Mouse (Mus musculus) adrenal gland, postnatal 14 days (tissue): ENCODE data around the gene Lcn6. TPM values are rescaled to one million over a fixed set of nuclear protein-coding genes. Genes with fewer than 3 reads are reported as not detected.
"Not testable (repeated sequence)": the region's sequence is repeated elsewhere in the genome, so short reads cannot be mapped to it uniquely, and the experiment has no call there.

ENCODE experiments used
- DNase-seq: peaks from one replicate; pipeline ENCODE4 v3.0.0; 2021; ENCODE audit warnings: mixed read lengths
- long read RNA-seq, 2 experiments: library from polyadenylated mRNA; stranded (forward); transcript quantifications; one replicate each; pipeline ENCODE4 v2.0.0; 2021
- total RNA-seq: library from RNA; stranded (reverse); gene quantifications from 2 replicates; pipeline ENCODE4 v1.2.3, GENCODE M21; 2021

Gene Lcn6
- not detected in 2 replicates for total RNA-seq
- long read RNA-seq, experiment 1, result 0 reads
- long read RNA-seq, experiment 2, result 0 reads

GRCm38 (mm10) chr2:25676486-25676885 lies at the start of gene Lcn6:
Gene Lcn6, plus strand, starts transcription at chr2:25676786.
- DNase-seq, result no peak

DNA sequence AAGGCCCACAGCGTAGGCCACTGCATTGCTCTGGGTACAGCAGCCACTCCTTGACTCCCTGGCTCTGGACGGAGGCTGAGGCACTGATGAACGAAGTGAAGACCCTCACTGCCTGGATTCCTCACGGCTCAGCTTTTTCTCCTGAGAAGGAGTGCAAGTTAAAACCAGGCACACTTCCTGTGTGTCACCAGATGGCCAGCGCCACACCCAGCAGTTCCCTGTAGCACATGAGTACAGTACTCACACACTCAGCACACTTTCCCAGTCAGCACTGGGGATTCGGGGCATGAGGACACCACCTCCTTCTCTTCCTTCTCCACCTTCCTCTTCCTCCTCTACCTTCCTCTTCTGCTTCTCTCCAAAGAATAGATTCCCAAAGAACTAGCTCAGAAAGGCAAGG lies 48.8 kb upstream of the Lcn6 start, which contains the start of gene Fcna:
TSS of gene Fcna (minus strand) at position 220 of the 400 bp plus-strand sequence.
- no peak for DNase-seq

GRCm38 (mm10) chr2:25628738-25629137 lies 47.8 kb upstream of the Lcn6 start:
- DNase-seq, result peak; percentile 45

GRCm38 (mm10) chr2:25633616-25634015 lies 43.0 kb upstream of the Lcn6 start:
- peak; percentile 80 for DNase-seq

DNA sequence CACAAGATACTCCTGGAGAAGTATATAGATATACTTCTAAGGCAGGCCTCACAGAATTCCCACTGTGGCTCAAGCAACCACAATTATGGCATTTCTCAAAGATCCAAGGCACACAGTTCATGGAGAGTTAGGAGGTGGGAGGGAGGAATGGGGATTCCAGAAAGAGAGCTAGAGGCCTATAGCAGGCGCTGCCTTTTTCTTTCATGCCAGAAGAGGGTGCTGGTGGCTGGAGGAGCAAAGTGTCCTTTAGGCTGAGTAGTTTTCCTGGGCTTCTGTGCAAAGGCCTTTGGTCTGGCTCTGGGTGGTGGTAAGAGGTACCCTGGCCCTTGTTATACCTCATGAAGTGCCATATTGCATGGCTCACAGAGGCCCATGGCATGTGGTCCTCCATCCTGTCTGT lies 42.5 kb upstream of the Lcn6 start:
- peak; percentile 64 for DNase-seq

DNA sequence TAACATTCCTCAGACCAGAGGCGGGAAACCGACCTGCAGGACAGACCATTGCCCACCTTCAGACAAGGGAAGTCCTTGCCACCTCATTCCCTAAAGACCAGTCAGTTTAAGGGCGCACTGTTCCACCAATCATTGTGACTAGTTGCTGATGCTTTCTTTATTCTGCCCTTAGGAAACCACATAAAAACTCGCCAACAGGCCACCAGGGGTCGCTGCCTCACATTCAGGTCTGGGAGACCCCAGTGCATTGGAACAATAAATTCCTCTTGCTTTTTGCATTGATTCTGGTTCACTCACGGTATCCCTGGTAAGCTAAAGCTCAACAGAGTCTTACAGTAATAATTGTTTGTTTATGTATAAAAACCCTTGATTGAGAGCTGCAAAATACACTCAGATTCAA lies 36.7 kb upstream of the Lcn6 start:
- DNase-seq, result peak; percentile 77

DNA sequence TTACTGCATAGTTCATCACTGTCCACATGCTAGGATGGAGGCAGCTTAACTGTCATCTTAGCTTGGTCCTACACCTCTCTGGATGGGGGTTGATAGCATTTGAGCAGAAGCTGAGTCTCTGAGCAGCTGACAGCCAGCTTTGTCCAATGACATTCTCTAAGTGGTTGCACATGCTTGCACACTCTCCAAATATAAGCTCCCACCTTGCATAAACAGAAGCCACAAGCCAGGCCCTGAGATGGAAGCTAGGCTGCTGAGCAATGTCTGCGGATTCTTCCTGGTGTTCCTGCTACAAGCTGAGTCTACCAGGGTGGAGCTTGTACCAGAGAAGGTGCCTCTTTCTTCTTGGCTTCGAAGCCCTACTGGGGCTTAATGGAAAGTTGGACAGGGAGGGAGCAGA lies 23.7 kb upstream of the Lcn6 start, which contains the start of gene Lcn8:
TSS of gene Lcn8 (plus strand) at position 219 of the 400 bp plus-strand sequence.
- DNase-seq, result no peak

- no peak for DNase-seq
Measured at GRCm38 (mm10) chr2:25654502-25654901, 22.1 kb upstream of the Lcn6 start.

- no peak for DNase-seq
Measured at GRCm38 (mm10) chr2:25656691-25657090, 19.9 kb upstream of the Lcn6 start.

DNA sequence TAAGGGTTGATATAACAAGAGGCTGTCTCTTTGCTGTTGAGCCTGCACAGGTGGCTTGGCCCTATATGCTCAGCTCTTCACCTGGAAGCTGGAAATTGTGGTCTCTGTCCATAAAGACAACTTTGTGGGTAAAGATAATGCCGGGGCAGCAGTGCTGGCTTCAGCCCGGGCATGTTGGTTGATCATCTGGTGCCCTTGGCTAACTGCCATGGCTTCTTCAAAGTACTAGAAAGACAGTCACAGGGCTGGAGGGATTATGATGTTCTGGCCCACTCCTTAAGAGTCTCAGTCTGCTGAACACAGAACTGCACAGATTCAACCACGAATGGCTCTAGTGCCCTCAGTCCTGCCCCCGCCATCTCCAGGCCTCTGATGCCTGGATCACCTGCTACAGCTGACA lies 19.3 kb upstream of the Lcn6 start:
- peak; percentile 56 for DNase-seq

DNA sequence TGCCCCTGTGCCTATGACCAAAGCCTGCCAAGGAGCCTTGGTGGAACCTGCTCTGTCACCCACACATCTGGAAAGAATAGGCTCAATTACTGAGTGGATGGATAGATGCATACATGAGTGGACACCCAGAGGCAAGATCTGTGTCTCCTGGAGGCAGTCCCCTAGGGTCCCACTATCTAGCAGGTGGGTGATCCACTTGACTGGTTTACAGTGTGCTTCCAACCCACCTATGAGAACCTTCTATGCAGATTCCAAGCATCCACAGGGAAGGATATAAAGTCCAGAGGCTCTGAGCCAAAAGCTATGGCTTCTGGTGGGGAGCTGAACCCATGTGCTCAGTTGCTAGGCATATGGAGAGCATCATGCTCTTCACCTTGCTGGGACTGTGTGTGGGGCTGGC lies 18.9 kb upstream of the Lcn6 start, which contains the start of gene Lcn5:
TSS of gene Lcn5 (plus strand) at position 301 of the 400 bp plus-strand sequence.
- DNase-seq, result no peak

- DNase-seq, result peak; percentile 23
Measured at GRCm38 (mm10) chr2:25660279-25660678, 16.3 kb upstream of the Lcn6 start.

- DNase-seq, result peak; percentile 31
Measured at GRCm38 (mm10) chr2:25661245-25661970, 15.2 kb upstream of the Lcn6 start.

GRCm38 (mm10) chr2:25663511-25663910 lies 13.1 kb upstream of the Lcn6 start:
- DNase-seq, result peak; percentile 89

DNA sequence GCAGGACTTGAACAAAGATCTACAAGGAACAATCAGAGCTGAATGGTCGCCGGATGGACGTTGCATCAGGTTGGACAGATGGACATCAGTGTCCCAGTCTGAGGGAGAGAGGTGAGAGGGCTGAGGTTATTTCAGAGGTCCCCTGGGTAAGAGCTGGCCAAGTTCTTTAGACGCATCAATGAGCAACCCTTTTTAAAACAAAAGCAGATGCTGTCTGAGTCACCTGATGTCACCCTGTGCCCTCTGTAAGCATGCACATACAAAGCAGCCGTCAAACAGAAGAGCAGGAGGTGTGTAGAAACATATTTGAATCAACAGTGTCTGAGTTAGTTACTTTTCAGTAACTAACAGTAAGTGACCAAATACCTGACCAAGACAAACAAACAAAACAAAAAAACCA lies 12.5 kb upstream of the Lcn6 start:
- DNase-seq, result no peak

GRCm38 (mm10) chr2:25666516-25666915 lies 10.1 kb upstream of the Lcn6 start:
- no peak for DNase-seq

DNA sequence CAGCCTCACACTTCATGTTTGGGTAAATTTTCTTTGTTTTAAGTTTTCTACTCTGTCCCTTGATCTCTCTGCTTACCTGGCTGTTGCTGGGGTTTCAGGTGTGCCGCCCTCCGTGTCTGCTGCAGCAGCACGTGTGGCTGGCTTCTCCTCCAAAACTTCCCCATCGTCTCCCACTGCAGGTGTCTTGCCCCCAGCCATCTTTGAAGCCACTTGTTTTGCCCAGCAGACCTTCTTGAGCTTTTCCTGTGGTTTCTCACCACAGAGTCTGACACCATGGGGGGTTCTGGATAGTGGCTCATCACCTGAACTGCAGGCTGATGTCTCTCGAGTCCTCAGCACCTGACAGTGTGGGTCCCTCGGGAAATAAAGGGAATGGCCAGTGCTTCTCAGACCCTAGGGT lies 3.0 kb downstream of the Lcn6 start:
- no peak for DNase-seq

GRCm38 (mm10) chr2:25682426-25682825 lies 5.8 kb downstream of the Lcn6 start, which contains the start of gene Lcn10:
Gene Lcn10, plus strand, starts transcription at chr2:25682726.
- no peak for DNase-seq

DNA sequence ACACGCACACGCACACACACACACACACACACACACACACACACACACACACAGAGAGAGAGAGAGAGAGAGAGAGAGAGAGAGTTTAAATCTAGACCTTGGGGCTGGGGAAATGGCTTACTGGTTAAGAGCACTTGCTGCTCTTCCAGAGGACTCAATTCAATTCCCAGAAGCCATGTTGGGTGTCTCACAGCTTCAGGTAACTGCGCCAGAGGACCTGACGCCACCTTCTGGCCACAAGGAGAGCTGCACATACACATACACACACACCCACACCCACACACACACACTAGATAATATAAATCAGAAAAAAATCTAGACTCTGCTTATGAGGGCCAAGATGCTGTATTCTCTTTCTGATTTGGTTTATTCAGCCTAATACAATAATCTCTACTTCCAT lies 10.4 kb downstream of the Lcn6 start:
- DNase-seq, result no peak

DNA sequence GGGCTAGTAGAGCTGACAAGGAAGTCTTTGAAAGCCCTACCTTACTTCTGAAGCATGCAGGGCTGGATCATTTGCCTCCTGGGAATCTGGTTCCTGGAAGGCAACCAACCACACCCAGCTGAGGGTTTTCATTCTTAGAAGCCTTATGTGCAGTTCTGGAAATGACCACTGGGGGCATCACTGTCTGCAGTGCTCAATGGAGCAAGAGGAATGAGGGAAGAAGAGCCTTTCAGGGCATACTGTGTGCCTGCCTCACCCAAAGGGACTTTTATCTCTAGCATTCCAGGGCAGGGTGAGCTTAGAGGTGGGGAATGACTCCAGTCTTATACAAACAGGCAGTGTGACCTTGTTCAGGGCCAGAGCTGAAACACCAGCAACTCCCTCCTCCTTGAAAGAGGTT lies 18.0 kb downstream of the Lcn6 start:
- DNase-seq, result peak; percentile 79

DNA sequence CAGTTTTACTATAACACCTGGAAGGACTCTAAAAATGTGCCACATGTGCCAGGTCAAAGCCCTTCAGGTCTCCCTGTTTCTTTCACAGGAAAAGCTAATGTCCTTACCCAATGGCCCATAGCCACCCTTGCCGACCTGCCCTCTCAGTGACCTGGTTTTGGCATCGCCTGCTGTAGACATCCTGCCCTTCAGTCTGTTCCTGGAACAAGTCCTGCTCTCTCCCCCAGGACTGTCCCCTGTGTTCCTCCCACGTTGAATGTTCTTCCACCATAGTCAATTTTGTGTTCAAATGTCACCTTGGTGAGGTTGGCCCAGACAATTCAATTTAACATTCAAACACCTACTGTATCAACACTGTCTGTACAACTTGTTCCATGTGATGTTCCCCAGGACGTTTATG lies 20.4 kb downstream of the Lcn6 start:
- peak; percentile 52 for DNase-seq

GRCm38 (mm10) chr2:25698696-25699095 lies 22.1 kb downstream of the Lcn6 start:
- no peak for DNase-seq

- DNase-seq, result not testable (repeated sequence)
Measured at GRCm38 (mm10) chr2:25699743-25700142, 23.2 kb downstream of the Lcn6 start, which contains the start of gene Obp2a. Gene Obp2a, plus strand, starts transcription at chr2:25700043.

DNA sequence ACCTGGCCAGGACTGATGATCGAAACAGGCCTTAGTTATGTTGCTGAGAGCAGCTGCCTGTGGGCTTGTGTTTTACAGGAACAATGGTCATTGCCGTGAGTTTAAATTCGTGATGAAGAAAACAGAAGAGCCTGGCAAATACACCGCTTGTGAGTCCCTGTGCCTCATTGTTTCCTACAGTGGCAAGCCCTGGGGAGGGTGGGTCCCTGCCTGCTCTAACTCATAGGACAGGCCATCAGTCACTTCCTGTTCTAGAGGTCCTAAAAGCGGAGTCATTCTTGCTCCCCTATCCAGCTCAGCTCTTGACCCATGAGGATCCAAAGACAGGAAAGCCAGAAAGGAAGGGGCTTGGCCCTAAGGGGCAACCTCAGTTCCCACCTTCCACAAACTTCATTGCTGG lies 24.4 kb downstream of the Lcn6 start:
- no peak for DNase-seq
